Mouse (Mus musculus): Measurements from ENCODE around the gene Thap12.

Gene Thap12

GRCm38 (mm10) chr7:98702283-98703240, at the start of gene Thap12:
Gene Thap12, plus strand, starts transcription at chr7:98703103.
- peak; percentile 99 to 100 for DNase-seq

- peak; percentile 85 to 90 for DNase-seq
Measured at GRCm38 (mm10) chr7:98655681-98656530, 47.0 kb upstream of the Thap12 start.

- DNase-seq = peak; percentile 91 to 95
Measured at GRCm38 (mm10) chr7:98656531-98657221, 46.2 kb upstream of the Thap12 start, which contains the start of gene Emsy. Gene Emsy, minus strand, starts transcription at chr7:98656783.

- peak in 1 of 2 experiments; percentile 18 for DNase-seq
Measured at GRCm38 (mm10) chr7:98665166-98665565, 37.7 kb upstream of the Thap12 start.

GRCm38 (mm10) chr7:98665726-98666125, 37.2 kb upstream of the Thap12 start:
- no peak for DNase-seq

- DNase-seq = peak in 1 of 2 experiments; percentile 29
Measured at GRCm38 (mm10) chr7:98667956-98668746, 34.8 kb upstream of the Thap12 start.

GRCm38 (mm10) chr7:98670831-98671230, 32.1 kb upstream of the Thap12 start:
- DNase-seq = no peak

- DNase-seq = peak in 1 of 2 experiments; percentile 40
Measured at GRCm38 (mm10) chr7:98671416-98671815, 31.5 kb upstream of the Thap12 start.

- DNase-seq = peak; percentile 54 to 63
Measured at GRCm38 (mm10) chr7:98672241-98672955, 30.5 kb upstream of the Thap12 start.

DNA sequence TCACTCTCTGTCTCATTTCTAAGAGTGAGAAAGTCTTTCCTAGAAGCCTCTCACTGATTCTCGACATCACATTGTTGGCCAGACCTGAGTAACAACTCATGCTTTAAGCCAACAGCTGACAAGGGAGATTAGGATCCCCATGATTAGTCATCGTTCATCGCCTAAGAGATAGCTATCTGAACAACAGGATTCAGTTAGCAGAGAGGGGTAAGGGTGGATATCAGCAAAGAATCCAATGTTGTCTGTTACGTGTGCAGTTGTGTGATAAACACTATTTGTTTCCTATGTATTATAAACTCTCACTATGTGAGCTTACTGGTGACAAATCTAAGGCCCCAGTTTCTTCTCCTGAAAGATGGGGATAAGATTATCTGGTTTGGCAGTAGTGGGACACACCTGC, 28.6 kb upstream of the Thap12 start:
- no peak for DNase-seq

GRCm38 (mm10) chr7:98677511-98677910, 25.4 kb upstream of the Thap12 start:
- peak in 1 of 2 experiments; percentile 40 for DNase-seq

DNA sequence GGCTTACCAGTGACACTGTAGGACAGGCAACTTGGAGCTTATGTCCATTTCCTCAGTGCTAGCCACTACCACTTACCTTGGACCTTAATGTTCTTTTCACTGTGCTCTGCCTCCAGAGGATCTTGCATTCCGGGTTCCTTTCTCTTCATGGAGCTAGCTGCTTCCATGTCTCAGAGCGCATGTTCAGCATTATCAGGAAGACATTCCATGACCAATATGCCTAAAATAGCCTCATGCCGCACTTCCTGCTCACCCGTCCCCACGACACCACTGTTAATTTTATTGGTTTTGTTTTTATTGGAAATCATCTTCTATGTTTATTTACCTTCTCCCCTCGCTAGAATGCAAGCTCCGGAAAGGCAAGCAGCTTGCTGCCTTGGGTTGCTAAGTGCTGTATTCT, 24.5 kb upstream of the Thap12 start:
- peak in 1 of 2 experiments; percentile 38 for DNase-seq

GRCm38 (mm10) chr7:98680691-98681090, 22.2 kb upstream of the Thap12 start:
- DNase-seq = no peak

GRCm38 (mm10) chr7:98682821-98683220, 20.1 kb upstream of the Thap12 start:
- DNase-seq = no peak

DNA sequence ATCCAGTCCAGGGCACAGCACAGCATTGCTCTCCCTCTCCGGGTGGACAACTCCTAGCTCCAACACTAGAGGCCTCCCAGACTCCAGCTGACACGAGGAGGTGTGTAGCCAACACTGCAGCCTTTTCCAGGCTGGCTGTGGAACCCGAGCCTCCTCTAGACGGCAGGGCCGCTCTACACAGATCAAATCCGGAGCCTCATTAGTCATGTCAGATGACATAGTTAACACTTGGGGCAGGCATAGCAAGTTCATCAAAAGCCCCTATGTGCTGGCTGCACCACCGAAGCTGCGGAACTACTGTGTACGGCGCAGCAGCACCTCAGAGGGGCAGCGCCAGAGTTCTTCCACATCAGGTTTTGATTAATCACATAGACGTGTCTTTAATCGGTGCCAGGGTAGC, 17.0 kb upstream of the Thap12 start:
- peak; percentile 71 to 80 for DNase-seq

DNA sequence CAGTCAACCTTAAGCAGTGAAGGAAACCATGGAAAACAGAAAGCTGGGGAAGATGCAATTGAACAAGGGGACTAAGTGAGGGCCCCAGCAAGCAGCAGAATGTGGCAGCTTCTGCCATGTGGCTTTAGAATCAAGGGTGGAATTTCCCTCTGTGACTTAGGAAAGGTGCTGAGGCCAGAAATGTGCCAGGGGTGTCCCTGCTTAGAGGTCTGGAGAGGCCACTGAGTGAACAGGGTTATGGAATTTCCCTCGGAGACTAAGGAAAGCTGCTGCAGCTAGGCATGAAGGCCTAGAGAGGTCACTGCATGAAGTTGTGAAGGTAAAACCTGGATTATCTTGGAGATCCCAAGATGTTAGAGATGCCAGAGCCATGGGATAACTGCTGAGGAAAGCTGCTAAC, 12.8 kb upstream of the Thap12 start:
- no peak for DNase-seq

DNA sequence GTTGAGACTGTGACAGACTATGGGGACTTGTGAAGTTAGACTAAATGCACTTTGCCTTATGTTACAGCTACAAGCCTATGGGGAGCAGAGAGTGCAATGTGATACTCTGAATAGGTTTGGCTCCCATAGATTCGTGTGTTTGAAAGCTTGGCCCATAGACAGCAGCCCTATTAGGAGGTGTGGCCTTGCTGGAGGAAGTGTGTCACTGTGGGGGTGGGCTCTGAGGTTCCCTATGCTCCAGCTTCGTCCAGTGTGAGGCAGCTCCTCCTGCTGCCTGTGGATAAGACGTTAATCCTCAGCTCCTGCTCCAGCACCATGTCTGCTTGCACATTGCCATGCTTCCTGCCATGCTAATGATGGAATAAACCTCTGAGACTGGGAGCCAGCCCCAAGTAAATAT, 12.1 kb upstream of the Thap12 start:
- DNase-seq = peak; percentile 21 to 34

GRCm38 (mm10) chr7:98692761-98693546, 9.9 kb upstream of the Thap12 start:
- DNase-seq = peak; percentile 69 to 81

DNA sequence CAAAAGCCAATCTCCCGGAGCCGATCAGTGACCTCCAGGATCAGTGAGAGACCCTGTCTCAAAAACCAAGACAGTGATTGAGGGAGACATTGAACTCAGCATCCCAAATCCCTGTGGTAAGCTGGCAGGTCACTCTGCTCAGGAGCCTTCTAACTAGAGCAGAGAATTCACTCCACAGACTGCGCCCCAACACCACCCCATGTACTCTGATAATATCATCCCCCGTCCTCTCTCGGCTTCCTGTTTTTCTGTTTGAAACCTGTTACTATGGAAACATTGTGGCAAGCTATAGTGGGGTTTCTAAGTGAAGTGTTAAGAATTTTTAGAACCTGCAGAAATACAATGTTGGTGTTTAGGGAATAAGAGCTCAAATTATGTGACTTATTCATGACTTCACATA, 8.9 kb upstream of the Thap12 start:
- DNase-seq = no peak

DNA sequence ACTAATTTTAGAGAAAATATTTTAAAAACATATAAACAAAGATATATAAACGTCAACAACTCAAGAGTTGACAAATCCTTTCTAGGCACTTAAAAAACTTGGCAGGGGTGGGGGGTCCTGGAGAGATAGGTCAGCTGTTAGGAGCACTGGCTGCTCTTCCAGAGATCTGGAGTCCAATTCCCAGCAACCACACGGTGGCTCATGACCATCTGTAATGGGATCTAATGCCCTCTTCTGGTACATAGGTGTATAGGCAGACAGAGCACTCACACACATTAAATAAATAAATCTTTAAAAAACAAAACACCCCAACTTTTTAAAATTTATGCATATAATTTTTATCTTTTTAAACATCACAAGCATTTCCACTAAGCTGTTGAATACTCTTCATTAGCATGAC, 5.4 kb upstream of the Thap12 start:
- peak in 1 of 2 experiments; percentile 53 for DNase-seq

All from kidney, postnatal 4 days (tissue).